Mouse (Mus musculus): ENCODE measurements around the gene Kcng1.

DNA sequence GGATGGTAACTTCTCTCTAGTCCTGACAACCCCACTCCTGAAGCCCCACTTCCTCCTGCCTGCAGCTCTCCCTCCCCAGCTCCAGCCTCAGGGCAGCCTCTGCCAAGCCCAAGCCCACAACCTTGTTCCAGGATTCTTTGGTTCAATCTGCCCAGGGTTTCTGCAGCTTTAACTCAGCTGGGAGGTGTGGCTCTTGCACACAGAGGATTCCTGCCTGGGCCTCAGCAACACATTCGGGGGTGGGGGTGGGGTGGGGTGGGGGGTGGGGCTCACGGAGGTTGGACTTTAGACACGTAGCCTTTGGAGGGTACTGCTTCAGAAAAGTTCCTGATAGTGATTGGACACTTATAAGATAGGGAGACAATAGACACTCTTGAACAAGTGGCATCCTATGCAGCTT, 5.5 kb upstream of the Kcng1 start:
- TF ChIP-seq CTCF (IDR thresholded peaks at IDR 0.05), result no peak
- TF ChIP-seq EP300 (IDR thresholded peaks at IDR 0.05), result no peak

All from lung, postnatal 0 days (tissue).